ENCODE assay signal across 8 mouse cellular contexts in genomic region chr11:118436471-118436935, GRCm38 (mm10). TPM values are rescaled to one million over a fixed set of nuclear protein-coding genes. Genes with fewer than 3 reads are reported as not detected.
DNase-seq lines count a peak whose midpoint lies in the region; ATAC-seq and TF ChIP-seq lines count a peak whose summit lies in the region.

No protein-coding gene starts in this region.

- 31% methylated on average over 6 of the region's 6 CpGs for WGBS in lung, embryonic 14.5 days
- 12% methylated on average over 6 of the region's 6 CpGs for WGBS in forebrain, embryonic 15.5 days
- 23% methylated on average over 6 of the region's 6 CpGs for WGBS in midbrain, embryonic 15.5 days
- WGBS in thymus, adult 2 months, result 82% methylated on average over 6 of the region's 6 CpGs

- H3K27me3 ChIP-seq in lung, embryonic 14.5 days (ENCODE audit: insufficient read depth, low read length), result no peaks in the 10 kb centered on the region
- H3K27me3 ChIP-seq in forebrain, embryonic 15.5 days, result no peaks in the 10 kb centered on the region
- no peaks in the 10 kb centered on the region for H3K27me3 ChIP-seq in midbrain, embryonic 15.5 days (replicated peaks)
- no peaks in the 10 kb centered on the region for H3K27me3 ChIP-seq in thymus, adult 2 months (ENCODE audit: control insufficient read depth, insufficient read depth, low read length)

- H3K9ac ChIP-seq in lung, embryonic 14.5 days, result no peak overlapping the region
- no peak overlapping the region for H3K9ac ChIP-seq in forebrain, embryonic 15.5 days (replicated peaks)
- no peak overlapping the region for H3K9ac ChIP-seq in midbrain, embryonic 15.5 days

- H3K4me3 ChIP-seq in lung, embryonic 14.5 days (ENCODE audit: low read depth, low read length), result no peak overlapping the region
- H3K4me3 ChIP-seq in forebrain, embryonic 15.5 days, result no peak overlapping the region
- H3K4me3 ChIP-seq in midbrain, embryonic 15.5 days, result no peak overlapping the region
- no peak overlapping the region for H3K4me3 ChIP-seq in thymus, adult 2 months (ENCODE audit: control insufficient read depth, insufficient read depth, low read length)

- TF ChIP-seq CTCF in lung, embryonic 14.5 days (IDR thresholded peaks at IDR 0.05; ENCODE audit: low read depth), result peak; percentile 35
- no peak for TF ChIP-seq CTCF in thymus, adult 2 months (IDR thresholded peaks at IDR 0.05; ENCODE audit: borderline replicate concordance, control insufficient read depth, extremely low read depth, insufficient read depth, low read length, poor library complexity)

- H3K4me1 ChIP-seq in lung, embryonic 14.5 days (ENCODE audit: insufficient read depth), result peaks cover 13% of the 10 kb centered on the region; the same call in 1 of the 2 replicates
- peaks cover 49% of the 10 kb centered on the region for H3K4me1 ChIP-seq in forebrain, embryonic 15.5 days
- peaks cover 32% of the 10 kb centered on the region for H3K4me1 ChIP-seq in midbrain, embryonic 15.5 days
- peaks cover 7% of the 10 kb centered on the region for H3K4me1 ChIP-seq in thymus, adult 2 months (replicated peaks; ENCODE audit: control insufficient read depth, insufficient read depth, low read length)

- ATAC-seq in lung, embryonic 14.5 days (ENCODE audit: insufficient read depth), result no peak
- 0 out of 2 replicates have a peak, but pooled peaks have one; percentile 50 for ATAC-seq in forebrain, embryonic 15.5 days (replicated peaks)
- ATAC-seq in midbrain, embryonic 15.5 days (replicated peaks), result 0 out of 2 replicates have a peak, but pooled peaks have one; percentile 21

- H3K4me2 ChIP-seq in lung, embryonic 14.5 days, result no peak overlapping the region
- H3K4me2 ChIP-seq in forebrain, embryonic 15.5 days (replicated peaks), result no peak overlapping the region
- no peak overlapping the region for H3K4me2 ChIP-seq in midbrain, embryonic 15.5 days

- H3K9me3 ChIP-seq in lung, embryonic 14.5 days (ENCODE audit: low read depth, low read length), result no peaks in the 10 kb centered on the region
- no peaks in the 10 kb centered on the region for H3K9me3 ChIP-seq in forebrain, embryonic 15.5 days
- no peaks in the 10 kb centered on the region for H3K9me3 ChIP-seq in midbrain, embryonic 15.5 days

- no peaks in the 10 kb centered on the region for H3K36me3 ChIP-seq in lung, embryonic 14.5 days (ENCODE audit: insufficient read depth)
- H3K36me3 ChIP-seq in forebrain, embryonic 15.5 days, result no peaks in the 10 kb centered on the region
- H3K36me3 ChIP-seq in midbrain, embryonic 15.5 days (replicated peaks), result no peaks in the 10 kb centered on the region
- H3K36me3 ChIP-seq in thymus, adult 2 months (ENCODE audit: control insufficient read depth, insufficient read depth, low read length), result no peaks in the 10 kb centered on the region

- H3K27ac ChIP-seq in lung, embryonic 14.5 days (ENCODE audit: low read depth), result no peak overlapping the region
- H3K27ac ChIP-seq in forebrain, embryonic 15.5 days (replicated peaks), result peak overlapping the region; percentile 27; the same call in 1 of the 2 replicates
- H3K27ac ChIP-seq in midbrain, embryonic 15.5 days, result no peak overlapping the region
- H3K27ac ChIP-seq in thymus, adult 2 months (ENCODE audit: control insufficient read depth, insufficient read depth, low read length), result no peak overlapping the region

- DNase-seq in adrenal gland, postnatal 14 days, result peak; percentile 46
- no peak for DNase-seq in adrenal gland, postnatal 36 days
- DNase-seq in lung, embryonic 14.5 days, result peak; percentile 35
- no peak for DNase-seq in lung, postnatal 25 days (ENCODE audit: low spot score)
- DNase-seq in thymus, adult 2 months, result no peak
- no peak for DNase-seq in heart, postnatal 25 days (ENCODE audit: low spot score)

- intact Hi-C loops in heart, postnatal 25 days (cut with DNase I), result no loop called here

- TF ChIP-seq POLR2A in thymus, adult 2 months (IDR thresholded peaks at IDR 0.05; ENCODE audit: control insufficient read depth, extremely low read depth, insufficient read depth, low read length, poor library complexity), result no peak

RNA-seq across cellular contexts. Expression of gene C1qtnf1, which starts 8.5 kb away (rescaled TPM):
- 23.7 and 29.2 TPM in 2 replicates for total RNA-seq in adrenal gland, postnatal 14 days (2021)
- 10 to 100 TPM; 21.6 to 22.7 TPM for total RNA-seq in adrenal gland, postnatal 36 days (2021)
- polyA plus RNA-seq in lung, embryonic 14.5 days (2014; fragmentation: Nextera tagmentation; extraction: Ambion mirVana), result 6.6 and 7.7 TPM in 2 replicates
- polyA plus RNA-seq in forebrain, embryonic 15.5 days (2015; fragmentation: Nextera tagmentation; extraction: Ambion mirVana), result 3.2 and 3.4 TPM in 2 replicates
- 4.2 and 4.3 TPM in 2 replicates for polyA plus RNA-seq in midbrain, embryonic 15.5 days (2015; fragmentation: Nextera tagmentation; extraction: Ambion mirVana)
- 8.4 and 10.6 TPM in 2 replicates for polyA plus RNA-seq in thymus, adult 2 months (2012; rRNA removed)
- 10 to 100 TPM; 17.7 to 31.0 TPM for total RNA-seq in heart, postnatal 25 days (2021)

RNA-seq across cellular contexts. Expression of gene Cant1, which starts 17.6 kb away (rescaled TPM):
- 25.3 and 28.4 TPM in 2 replicates for total RNA-seq in adrenal gland, postnatal 14 days (2021)
- total RNA-seq in adrenal gland, postnatal 36 days (2021), result 10 to 100 TPM; 34.9 to 38.0 TPM
- polyA plus RNA-seq in lung, embryonic 14.5 days (2014; fragmentation: Nextera tagmentation; extraction: Ambion mirVana), result 27.7 and 31.4 TPM in 2 replicates
- 28.9 and 31.6 TPM in 2 replicates for polyA plus RNA-seq in forebrain, embryonic 15.5 days (2015; fragmentation: Nextera tagmentation; extraction: Ambion mirVana)
- polyA plus RNA-seq in midbrain, embryonic 15.5 days (2015; fragmentation: Nextera tagmentation; extraction: Ambion mirVana), result 30.6 and 35.1 TPM in 2 replicates
- polyA plus RNA-seq in thymus, adult 2 months (2012; rRNA removed), result 100 and 105 TPM in 2 replicates
- 10 to 100 TPM; 16.0 to 17.2 TPM for total RNA-seq in heart, postnatal 25 days (2021)

RNA-seq across cellular contexts. Expression of gene Lgals3bp, which starts 34.6 kb away (rescaled TPM):
- 51.1 and 59.7 TPM in 2 replicates for total RNA-seq in adrenal gland, postnatal 14 days (2021)
- 100 to 1,000 TPM; 122 to 138 TPM for total RNA-seq in adrenal gland, postnatal 36 days (2021)
- polyA plus RNA-seq in lung, embryonic 14.5 days (2014; fragmentation: Nextera tagmentation; extraction: Ambion mirVana), result 2.9 and 3.8 TPM in 2 replicates
- polyA plus RNA-seq in forebrain, embryonic 15.5 days (2015; fragmentation: Nextera tagmentation; extraction: Ambion mirVana), result 2.6 TPM in 2 replicates
- polyA plus RNA-seq in midbrain, embryonic 15.5 days (2015; fragmentation: Nextera tagmentation; extraction: Ambion mirVana), result 5.1 and 6.7 TPM in 2 replicates
- polyA plus RNA-seq in thymus, adult 2 months (2012; rRNA removed), result 450 and 565 TPM in 2 replicates
- total RNA-seq in heart, postnatal 25 days (2021), result 10 to 100 TPM; 19.2 to 24.0 TPM

RNA-seq across cellular contexts. Expression of gene Engase, which starts 40.1 kb away (rescaled TPM):
- 12.1 and 12.4 TPM in 2 replicates for total RNA-seq in adrenal gland, postnatal 14 days (2021)
- 10 to 100 TPM; 10.3 to 20.7 TPM for total RNA-seq in adrenal gland, postnatal 36 days (2021)
- 7.0 and 10.5 TPM in 2 replicates for polyA plus RNA-seq in lung, embryonic 14.5 days (2014; fragmentation: Nextera tagmentation; extraction: Ambion mirVana)
- polyA plus RNA-seq in forebrain, embryonic 15.5 days (2015; fragmentation: Nextera tagmentation; extraction: Ambion mirVana), result 5.3 and 6.8 TPM in 2 replicates
- polyA plus RNA-seq in midbrain, embryonic 15.5 days (2015; fragmentation: Nextera tagmentation; extraction: Ambion mirVana), result 6.6 and 8.2 TPM in 2 replicates
- 56.5 and 58.1 TPM in 2 replicates for polyA plus RNA-seq in thymus, adult 2 months (2012; rRNA removed)
- total RNA-seq in heart, postnatal 25 days (2021), result 1 to 10 TPM; 5.7 to 6.3 TPM

Comparison
In these comparisons a context has a peak if more than half of its experiments do, and no peak if none do; other contexts are left out.
1. DNase-seq: peak in adrenal gland, postnatal 14 days (single experiment) and lung, embryonic 14.5 days (single experiment); none in adrenal gland, postnatal 36 days (0 of 2), lung, postnatal 25 days (single experiment), thymus, adult 2 months (single experiment) and heart, postnatal 25 days (single experiment).
2. RNA of gene Lgals3bp, which starts 34.6 kb away (polyA plus RNA-seq): 450 to 565 TPM in thymus, adult 2 months; 5.1 to 6.7 TPM in midbrain, embryonic 15.5 days, 2.9 to 3.8 TPM in lung, embryonic 14.5 days and 2.6 TPM in forebrain, embryonic 15.5 days; every median in the first group is over 10 times any median in the second.